Mouse (Mus musculus): Measurements from ENCODE around the gene Trpm7.

GRCm38 (mm10) chr2:126920358-126921060 lies 44.5 kb upstream of the Trpm7 start:
- no peak for TF ChIP-seq GATA1 (IDR thresholded peaks at IDR 0.05; ENCODE audit: borderline replicate concordance, low read length)
- TF ChIP-seq FLI1 (IDR thresholded peaks at IDR 0.05; ENCODE audit: low read length) = no peak
